Mouse (Mus musculus) olfactory bulb, adult 2 months (tissue): Measurements from ENCODE around the gene Rtf2. TPM values are rescaled to one million over a fixed set of nuclear protein-coding genes. Genes with fewer than 3 reads are reported as not detected.

Experiments used
- H3K27ac ChIP-seq: fragments of 200-500 bp; 2 replicates; pipeline ENCODE4 v1.5.1; 2012; ENCODE audit warnings: low read depth, low read length; ENCODE audit not compliant: insufficient read depth
- H3K4me1 ChIP-seq: fragments of 200-500 bp; 2 replicates; pipeline ENCODE4 v1.6.1; 2012; ENCODE audit warnings: low read length; ENCODE audit not compliant: control insufficient read depth, insufficient read depth
- H3K4me3 ChIP-seq: fragments of 200-500 bp; 2 replicates; pipeline ENCODE4 v1.5.1; 2012; ENCODE audit warnings: mild to moderate bottlenecking, low read depth, low read length, moderate library complexity; ENCODE audit not compliant: insufficient read depth
- CTCF ChIP-seq: fragments of 200-500 bp; IDR thresholded peaks from 2 replicates; pipeline ENCODE4 v1.5.1; 2012; ENCODE audit warnings: low read depth, mild to moderate bottlenecking, low read length, moderate library complexity; ENCODE audit not compliant: insufficient read depth
- POLR2A ChIP-seq: fragments of 200-500 bp; IDR thresholded peaks from 2 replicates; pipeline ENCODE4 v1.6.1; 2012; ENCODE audit warnings: mild to moderate bottlenecking, low read depth, low read length, moderate library complexity; ENCODE audit not compliant: insufficient read depth
- WGBS: fragments of 180-500 bp; shearing (Covaris S2); methylation state at CpG from one replicate; pipeline ENCODE4 v1.1.7; 2018; 5-methylcytosine and 5-hydroxymethylcytosine counted together
- polyA plus RNA-seq: library from polyadenylated mRNA; stranded (reverse); fragments of >200 nt; gene quantifications from 2 replicates; pipeline ENCODE4 v1.2.4, GENCODE M21; 2012; ENCODE audit warnings: low replicate concordance; ENCODE audit not compliant: missing spikeins, insufficient read depth, insufficient read length

The Rtf2 gene
- polyA plus RNA-seq, 1 experiment = 332 TPM

DNA sequence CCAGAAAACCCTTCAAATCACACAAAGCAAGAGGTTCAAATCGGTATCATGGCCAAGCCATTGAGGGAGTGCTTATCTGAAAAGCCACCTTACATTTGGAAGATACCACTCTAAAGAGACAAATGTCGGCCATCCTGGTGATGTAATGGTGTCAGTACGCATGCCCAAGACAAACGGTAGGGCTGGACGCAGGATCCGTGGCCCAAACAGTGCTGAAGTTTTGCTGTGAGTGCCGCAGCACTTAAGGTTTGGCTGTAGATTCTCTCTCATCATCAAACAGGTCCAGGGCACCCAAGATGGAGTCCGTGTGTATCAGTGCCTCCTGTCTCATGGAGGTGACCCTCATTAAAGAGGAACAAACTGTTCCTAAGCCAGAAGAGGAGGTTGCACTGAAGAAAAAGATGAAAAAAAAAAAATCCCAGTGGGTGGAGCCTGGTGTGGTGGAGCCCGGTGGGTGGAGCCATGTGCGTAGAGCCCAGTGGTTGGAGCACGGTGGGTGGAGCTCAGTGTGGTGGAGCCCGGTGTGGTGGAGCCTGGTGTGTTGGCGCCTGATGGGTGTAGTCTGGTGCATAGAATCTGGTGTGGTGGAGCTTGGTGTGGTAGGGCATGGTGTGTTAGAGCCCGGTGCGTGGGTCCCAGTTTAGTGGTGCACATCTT, 69.8 kb downstream of the Rtf2 start:
- H3K4me3 ChIP-seq = no peak overlapping the region
- TF ChIP-seq POLR2A (no peak), CTCF (no peak)
- 91% methylated on average over 15 of the region's 15 CpGs for WGBS
- H3K4me1 ChIP-seq = no peaks in the 10 kb centered on the region
- H3K27ac ChIP-seq = no peak overlapping the region

DNA sequence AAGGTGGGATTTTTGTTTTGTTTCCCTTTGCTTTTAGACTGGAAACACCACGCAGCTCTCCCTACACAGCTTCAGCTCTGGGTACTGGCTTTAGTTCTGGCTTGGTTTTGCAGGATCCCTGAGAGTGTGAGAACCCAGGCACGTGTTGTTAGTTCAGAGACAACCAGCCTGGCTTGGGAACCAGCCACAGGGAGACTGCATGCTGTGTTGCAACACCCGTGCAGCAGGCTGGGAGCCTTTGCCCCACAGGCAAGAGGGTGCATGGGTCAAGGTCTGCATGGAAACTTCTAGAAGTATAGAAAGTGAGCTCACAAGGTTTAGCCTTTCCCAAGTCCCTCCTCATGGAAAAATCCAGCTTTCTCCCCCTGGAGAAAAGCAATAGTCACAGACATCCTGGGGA, 70.5 kb downstream of the Rtf2 start:
- TF ChIP-seq POLR2A (no peak), CTCF (no peak)
- 73% methylated on average over 3 of the region's 3 CpGs for WGBS
- H3K4me1 ChIP-seq = no peaks in the 10 kb centered on the region
- H3K27ac ChIP-seq = no peak overlapping the region
- H3K4me3 ChIP-seq = no peak overlapping the region

DNA sequence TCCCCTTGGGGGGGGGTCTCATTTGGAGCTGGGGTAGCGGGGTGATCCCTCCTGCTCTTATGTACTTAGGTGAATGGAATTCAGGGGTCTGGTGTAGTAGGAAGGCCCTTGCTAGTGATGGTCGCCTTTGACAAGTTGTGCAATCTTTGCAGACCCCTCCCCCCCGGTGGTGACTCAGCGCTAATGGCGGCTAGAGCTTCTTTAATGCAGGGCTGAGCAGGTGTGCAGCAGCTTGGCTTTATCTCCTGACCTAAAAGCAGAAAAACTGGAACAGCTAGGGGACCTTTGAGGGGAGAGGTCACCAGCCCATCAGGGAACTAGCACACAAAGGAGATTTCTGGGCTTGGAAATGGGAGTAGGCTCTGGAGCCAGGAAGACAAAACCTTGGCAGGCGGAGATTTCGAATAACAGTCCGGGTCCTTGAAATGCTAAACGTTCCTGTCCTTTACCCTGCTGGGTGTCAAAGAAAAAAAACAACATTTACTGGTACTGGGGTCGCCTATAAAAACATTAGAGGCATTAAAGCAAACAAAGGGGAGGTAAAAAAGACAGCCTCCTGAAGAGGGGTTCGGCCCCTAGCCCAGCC, 76.1 kb downstream of the Rtf2 start:
- H3K4me1 ChIP-seq = no peaks in the 10 kb centered on the region
- 37% methylated on average over 11 of the region's 11 CpGs for WGBS
- no peak overlapping the region for H3K27ac ChIP-seq
- TF ChIP-seq CTCF = no peak
- no peak for TF ChIP-seq POLR2A
- no peak overlapping the region for H3K4me3 ChIP-seq

Other genes starting within 250 kb of the Rtf2 start
- gene Mc3r, start 192.1 kb upstream of the Rtf2 start, polyA plus RNA-seq = not detected in 2 replicates
- not detected in 2 replicates for gene Fam210b, start 95.0 kb upstream of the Rtf2 start, polyA plus RNA-seq
- not detected in 2 replicates for gene Aurka, start 70.0 kb upstream of the Rtf2 start, polyA plus RNA-seq
- gene Cstf1, start 69.9 kb upstream of the Rtf2 start, polyA plus RNA-seq = not detected in 2 replicates
- gene Cass4, start 46.8 kb upstream of the Rtf2 start, polyA plus RNA-seq = not detected in 2 replicates
- gene Gcnt7, start 18.0 kb downstream of the Rtf2 start, polyA plus RNA-seq = not detected in 2 replicates
- gene Fam209, start 32.0 kb downstream of the Rtf2 start, polyA plus RNA-seq = not detected in 2 replicates
- not detected in 2 replicates for gene Tfap2c, start 109.0 kb downstream of the Rtf2 start, polyA plus RNA-seq